Mouse (Mus musculus): ENCODE data around the gene Col4a2. TPM values are rescaled to one million over a fixed set of nuclear protein-coding genes. Genes with fewer than 3 reads are reported as not detected.

Col4a2 gene
- polyA plus RNA-seq, 1 experiment from 2014 or later: 36.2 TPM

DNA sequence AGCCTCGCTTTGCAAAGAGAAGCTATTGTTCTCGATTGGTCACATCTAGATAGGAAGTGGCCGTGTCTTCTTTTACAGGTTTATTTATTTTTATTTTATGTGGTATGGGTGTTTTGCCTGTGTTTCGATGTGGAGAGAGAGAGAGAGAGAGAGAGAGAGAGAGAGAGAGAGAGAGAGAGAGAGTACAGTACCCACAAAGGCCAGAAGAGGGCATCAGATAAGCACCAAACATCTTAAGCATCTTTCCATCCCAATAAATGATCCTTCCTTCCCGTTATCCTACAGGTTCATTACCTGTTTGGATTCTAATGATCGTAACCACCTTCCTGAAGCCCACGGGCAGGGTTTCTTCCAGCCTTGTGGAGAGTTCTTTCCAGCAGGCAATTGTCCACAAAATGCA lies 110.5 kb downstream of the Col4a2 start:
- WGBS: 69% methylated on average over 7 of the region's 7 CpGs
- ATAC-seq (ENCODE audit: insufficient read depth, low FRiP score, low TSS enrichment): no peak
- H3K27me3 ChIP-seq (ENCODE audit: control insufficient read depth, insufficient read depth, low read length): no peaks in the 10 kb centered on the region

GRCm38 (mm10) chr8:11430688-11431087 lies 118.1 kb downstream of the Col4a2 start:
- H3K9ac ChIP-seq (ENCODE audit: low read length): no peak overlapping the region
- no peak overlapping the region for H3K4me3 ChIP-seq (ENCODE audit: low read depth, low read length)
- no peak overlapping the region for H3K27ac ChIP-seq (ENCODE audit: low read depth, low read length)
- DNase-seq (ENCODE audit: low spot score) (no peak), ATAC-seq (ENCODE audit: insufficient read depth, low FRiP score, low TSS enrichment) (no peak)
- H3K27me3 ChIP-seq (ENCODE audit: control insufficient read depth, insufficient read depth, low read length): no peaks in the 10 kb centered on the region
- 50% methylated on average over 5 of the region's 5 CpGs for WGBS
- H3K36me3 ChIP-seq (ENCODE audit: control insufficient read depth, insufficient read depth, low read length): no peaks in the 10 kb centered on the region; the same call in 1 of the 2 replicates
- no peak overlapping the region for H3K4me2 ChIP-seq (ENCODE audit: low read depth)
- H3K4me1 ChIP-seq (ENCODE audit: control insufficient read depth, insufficient read depth, low read length): no peaks in the 10 kb centered on the region
- H3K9me3 ChIP-seq (ENCODE audit: control insufficient read depth, low read length): no peaks in the 10 kb centered on the region

More for the DNA sequence above, 110.5 kb downstream of the Col4a2 start:
- no peak for DNase-seq (ENCODE audit: low spot score)
- no peaks in the 10 kb centered on the region for H3K4me1 ChIP-seq (ENCODE audit: control insufficient read depth, insufficient read depth, low read length)
- H3K27ac ChIP-seq (ENCODE audit: low read depth, low read length): no peak overlapping the region
- H3K36me3 ChIP-seq (ENCODE audit: control insufficient read depth, insufficient read depth, low read length): no peaks in the 10 kb centered on the region; the same call in 1 of the 2 replicates
- H3K4me2 ChIP-seq (ENCODE audit: low read depth): no peak overlapping the region
- no peaks in the 10 kb centered on the region for H3K9me3 ChIP-seq (ENCODE audit: control insufficient read depth, low read length)
- no peak overlapping the region for H3K4me3 ChIP-seq (ENCODE audit: low read depth, low read length)
- H3K9ac ChIP-seq (ENCODE audit: low read length): no peak overlapping the region

GRCm38 (mm10) chr8:11437862-11438261 lies 125.3 kb downstream of the Col4a2 start:
- Histone ChIP-seq H3K27me3 (ENCODE audit: control insufficient read depth, insufficient read depth, low read length) (no peaks in the 10 kb centered on the region), H3K4me2 (ENCODE audit: low read depth) (no peak overlapping the region), H3K36me3 (ENCODE audit: control insufficient read depth, insufficient read depth, low read length) (no peaks in the 10 kb centered on the region; the same call in none of the 2 replicates)

GRCm38 (mm10) chr8:11441291-11441690 lies 128.7 kb downstream of the Col4a2 start:
- H3K27ac ChIP-seq (ENCODE audit: low read depth, low read length): no peak overlapping the region
- no peaks in the 10 kb centered on the region for H3K4me1 ChIP-seq (ENCODE audit: control insufficient read depth, insufficient read depth, low read length)
- WGBS: 95% methylated on average over 6 of the region's 6 CpGs
- H3K27me3 ChIP-seq (ENCODE audit: control insufficient read depth, insufficient read depth, low read length): no peaks in the 10 kb centered on the region
- no peak overlapping the region for H3K4me2 ChIP-seq (ENCODE audit: low read depth)
- ATAC-seq (ENCODE audit: insufficient read depth, low FRiP score, low TSS enrichment) (no peak), DNase-seq (ENCODE audit: low spot score) (no peak)
- H3K9ac ChIP-seq (ENCODE audit: low read length): no peak overlapping the region
- H3K36me3 ChIP-seq (ENCODE audit: control insufficient read depth, insufficient read depth, low read length): no peaks in the 10 kb centered on the region; the same call in 1 of the 2 replicates
- H3K9me3 ChIP-seq (ENCODE audit: control insufficient read depth, low read length): no peaks in the 10 kb centered on the region
- H3K4me3 ChIP-seq (ENCODE audit: low read depth, low read length): no peak overlapping the region

More at GRCm38 (mm10) chr8:11437862-11438261, 125.3 kb downstream of the Col4a2 start:
- ATAC-seq (ENCODE audit: insufficient read depth, low FRiP score, low TSS enrichment) (no peak), DNase-seq (ENCODE audit: low spot score) (no peak)
- H3K9me3 ChIP-seq (ENCODE audit: control insufficient read depth, low read length): no peaks in the 10 kb centered on the region
- H3K27ac ChIP-seq (ENCODE audit: low read depth, low read length): no peak overlapping the region
- H3K4me3 ChIP-seq (ENCODE audit: low read depth, low read length): no peak overlapping the region
- H3K4me1 ChIP-seq (ENCODE audit: control insufficient read depth, insufficient read depth, low read length): no peaks in the 10 kb centered on the region
- H3K9ac ChIP-seq (ENCODE audit: low read length): no peak overlapping the region
- WGBS: 53% methylated on average over 12 of the region's 12 CpGs

DNA sequence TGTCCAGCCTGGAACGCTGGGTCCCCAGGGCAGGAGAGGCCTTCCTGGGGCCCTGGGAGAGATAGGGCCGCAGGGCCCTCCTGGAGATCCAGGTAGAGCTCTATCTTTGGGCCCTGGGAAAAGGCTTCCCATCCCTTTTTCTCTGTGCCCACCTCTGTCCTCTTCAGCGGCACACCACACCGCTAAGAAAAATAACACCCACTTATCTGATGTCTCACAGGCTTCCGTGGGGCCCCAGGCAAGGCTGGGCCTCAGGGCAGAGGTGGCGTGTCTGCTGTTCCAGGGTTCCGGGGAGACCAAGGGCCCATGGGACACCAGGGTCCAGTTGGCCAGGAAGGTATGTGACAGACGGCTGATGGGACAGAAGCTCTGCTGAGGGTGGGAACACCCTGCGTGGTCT lies 131.0 kb downstream of the Col4a2 start:
- Histone ChIP-seq H3K36me3 (ENCODE audit: control insufficient read depth, insufficient read depth, low read length) (peaks cover under 1% of the 10 kb centered on the region; the same call in 1 of the 2 replicates), H3K27me3 (ENCODE audit: control insufficient read depth, insufficient read depth, low read length) (no peaks in the 10 kb centered on the region), H3K4me3 (ENCODE audit: low read depth, low read length) (no peak overlapping the region), H3K9ac (ENCODE audit: low read length) (no peak overlapping the region), H3K4me2 (ENCODE audit: low read depth) (no peak overlapping the region), H3K9me3 (ENCODE audit: control insufficient read depth, low read length) (no peaks in the 10 kb centered on the region), H3K27ac (ENCODE audit: low read depth, low read length) (no peak overlapping the region), H3K4me1 (ENCODE audit: control insufficient read depth, insufficient read depth, low read length) (no peaks in the 10 kb centered on the region)
- ATAC-seq (ENCODE audit: insufficient read depth, low FRiP score, low TSS enrichment) (no peak), DNase-seq (ENCODE audit: low spot score) (no peak)
- WGBS: 89% methylated on average over 9 of the region's 9 CpGs

- ATAC-seq (ENCODE audit: insufficient read depth, low FRiP score, low TSS enrichment): no peak
- Histone ChIP-seq H3K9ac (ENCODE audit: low read length) (no peak overlapping the region), H3K4me1 (ENCODE audit: control insufficient read depth, insufficient read depth, low read length) (no peaks in the 10 kb centered on the region), H3K4me2 (ENCODE audit: low read depth) (no peak overlapping the region), H3K36me3 (ENCODE audit: control insufficient read depth, insufficient read depth, low read length) (peaks cover 2% of the 10 kb centered on the region; the same call in 1 of the 2 replicates), H3K4me3 (ENCODE audit: low read depth, low read length) (no peak overlapping the region), H3K27ac (ENCODE audit: low read depth, low read length) (no peak overlapping the region), H3K9me3 (ENCODE audit: control insufficient read depth, low read length) (no peaks in the 10 kb centered on the region), H3K27me3 (ENCODE audit: control insufficient read depth, insufficient read depth, low read length) (no peaks in the 10 kb centered on the region)
- DNase-seq (ENCODE audit: low spot score): no peak
- WGBS: 92% methylated on average over 7 of the region's 7 CpGs
Measured at GRCm38 (mm10) chr8:11444216-11444615, 131.6 kb downstream of the Col4a2 start.

DNA sequence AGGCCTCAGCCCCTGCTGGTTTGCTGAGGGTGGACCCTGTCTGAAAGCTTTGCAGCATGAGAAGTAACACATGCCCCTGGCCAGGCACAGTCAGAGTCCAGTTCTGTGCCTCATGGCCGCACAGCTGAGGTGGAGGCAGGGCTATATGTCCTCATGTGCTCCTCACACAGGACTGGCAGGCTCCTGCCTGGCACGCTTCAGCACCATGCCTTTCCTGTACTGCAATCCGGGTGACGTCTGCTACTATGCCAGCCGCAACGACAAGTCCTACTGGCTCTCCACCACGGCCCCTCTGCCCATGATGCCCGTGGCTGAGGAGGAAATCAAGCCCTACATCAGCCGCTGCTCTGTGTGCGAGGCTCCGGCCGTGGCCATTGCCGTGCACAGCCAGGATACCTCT lies 133.2 kb downstream of the Col4a2 start:
- H3K36me3 ChIP-seq (ENCODE audit: control insufficient read depth, insufficient read depth, low read length): 0 out of 2 replicates have a peak, but pooled peaks cover 2% of the 10 kb centered on the region
- WGBS: 92% methylated on average over 13 of the region's 13 CpGs

DNA sequence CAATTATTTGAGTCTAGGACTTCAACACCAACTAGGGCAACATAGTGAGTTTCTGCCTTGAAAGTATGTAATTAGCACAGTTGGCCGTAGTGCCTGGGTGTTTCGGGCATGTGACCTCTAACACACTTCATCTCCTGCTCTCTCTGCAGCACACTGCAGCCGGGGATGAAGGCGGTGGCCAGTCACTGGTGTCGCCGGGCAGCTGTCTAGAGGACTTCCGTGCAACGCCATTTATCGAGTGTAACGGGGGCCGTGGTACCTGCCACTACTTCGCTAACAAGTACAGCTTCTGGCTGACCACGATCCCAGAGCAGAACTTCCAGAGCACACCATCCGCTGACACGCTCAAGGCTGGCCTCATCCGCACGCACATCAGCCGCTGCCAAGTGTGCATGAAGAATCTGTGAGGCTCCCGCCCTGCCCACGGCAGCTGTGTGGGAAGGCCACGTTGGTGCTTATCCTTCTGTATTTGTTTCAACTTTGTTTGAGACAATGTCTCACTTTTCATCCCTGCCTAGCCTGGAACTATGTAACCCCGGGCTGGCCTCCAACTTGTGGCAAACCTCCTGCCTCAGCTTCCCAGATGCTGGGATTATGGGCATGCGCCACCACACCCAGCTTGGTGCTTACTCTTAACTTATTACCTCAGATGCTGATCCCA lies 135.4 kb downstream of the Col4a2 start:
- Histone ChIP-seq H3K9me3 (ENCODE audit: control insufficient read depth, low read length) (no peaks in the 10 kb centered on the region), H3K9ac (ENCODE audit: low read length) (no peak overlapping the region), H3K36me3 (ENCODE audit: control insufficient read depth, insufficient read depth, low read length) (0 out of 2 replicates have a peak, but pooled peaks cover 2% of the 10 kb centered on the region), H3K4me2 (ENCODE audit: low read depth) (no peak overlapping the region), H3K4me3 (ENCODE audit: low read depth, low read length) (no peak overlapping the region), H3K4me1 (ENCODE audit: control insufficient read depth, insufficient read depth, low read length) (no peaks in the 10 kb centered on the region), H3K27me3 (ENCODE audit: control insufficient read depth, insufficient read depth, low read length) (no peaks in the 10 kb centered on the region), H3K27ac (ENCODE audit: low read depth, low read length) (no peak overlapping the region)
- DNase-seq (ENCODE audit: low spot score) (no peak), ATAC-seq (ENCODE audit: insufficient read depth, low FRiP score, low TSS enrichment) (no peak)
- 95% methylated on average over 23 of the region's 23 CpGs for WGBS

More for the DNA sequence above, 133.2 kb downstream of the Col4a2 start:
- H3K27me3 ChIP-seq (ENCODE audit: control insufficient read depth, insufficient read depth, low read length): no peaks in the 10 kb centered on the region
- H3K9me3 ChIP-seq (ENCODE audit: control insufficient read depth, low read length): no peaks in the 10 kb centered on the region
- H3K9ac ChIP-seq (ENCODE audit: low read length): no peak overlapping the region
- DNase-seq (ENCODE audit: low spot score): no peak
- H3K4me2 ChIP-seq (ENCODE audit: low read depth): no peak overlapping the region
- no peak overlapping the region for H3K27ac ChIP-seq (ENCODE audit: low read depth, low read length)
- no peak overlapping the region for H3K4me3 ChIP-seq (ENCODE audit: low read depth, low read length)
- no peaks in the 10 kb centered on the region for H3K4me1 ChIP-seq (ENCODE audit: control insufficient read depth, insufficient read depth, low read length)
- no peak for ATAC-seq (ENCODE audit: insufficient read depth, low FRiP score, low TSS enrichment)
